Mouse (Mus musculus) G1E (cell line): ENCODE data around the gene Gm7358.
"Not testable (repeated sequence)": the region's sequence is repeated elsewhere in the genome, so short reads cannot be mapped to it uniquely, and the experiment has no call there.

ENCODE experiments used
- CTCF ChIP-seq: IDR thresholded peaks from 2 replicates; pipeline ENCODE4 v1.5.1; 2012; ENCODE audit warnings: low read depth, low read length, inconsistent platforms, mixed read lengths
- GATA1 ChIP-seq: IDR thresholded peaks from 2 replicates; pipeline ENCODE4 v1.6.1; 2012; ENCODE audit warnings: borderline replicate concordance, low read length, inconsistent platforms, mixed read lengths
- POLR2AphosphoS5 ChIP-seq: IDR thresholded peaks from 2 replicates; pipeline ENCODE4 v1.6.1; 2012; ENCODE audit warnings: low read depth, low read length, inconsistent platforms; ENCODE audit not compliant: insufficient replicate concordance

DNA sequence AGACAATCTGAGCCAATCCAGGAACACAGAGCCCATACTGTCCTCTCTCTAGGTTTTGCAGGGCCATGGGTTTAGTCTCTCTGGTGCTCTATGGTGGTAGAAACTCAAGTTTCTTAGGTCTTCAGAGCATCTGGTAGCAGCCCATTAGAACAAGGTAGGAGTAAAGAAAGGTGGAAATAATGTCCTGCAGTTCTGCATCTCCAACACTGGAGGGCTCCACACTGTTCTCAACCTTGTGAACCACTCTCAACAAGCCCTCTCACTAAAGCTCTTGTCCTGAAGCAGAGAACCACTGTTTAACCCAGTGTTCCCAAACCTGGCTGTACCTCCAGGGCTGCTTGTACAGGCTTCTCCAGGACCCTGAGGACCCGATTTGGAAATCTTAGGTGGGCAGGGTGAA is 27.3 kb upstream of the Gm7358 start:
- not testable (repeated sequence) for TF ChIP-seq CTCF, GATA1, POLR2AphosphoS5
